Mouse (Mus musculus): ENCODE measurements around the gene Theg. TPM values are rescaled to one million over a fixed set of nuclear protein-coding genes. Genes with fewer than 3 reads are reported as not detected.

The Theg gene
- polyA plus RNA-seq, 1 experiment from 2014 or later: not detected

GRCm38 (mm10) chr10:79580356-79580755 lies 6.8 kb downstream of the Theg start:
- whole genome bisulfite sequencing: 67% methylated on average over 7 of the region's 7 CpGs
- H3K4me3 ChIP-seq (ENCODE audit: low read depth, low read length): no peak overlapping the region
- no peak overlapping the region for H3K4me2 ChIP-seq (ENCODE audit: low read depth, low read length)
- H3K36me3 ChIP-seq (replicated peaks; ENCODE audit: control insufficient read depth, insufficient read depth, low read depth, low read length): no peaks in the 10 kb centered on the region
- no peak for ATAC-seq (replicated peaks; ENCODE audit: insufficient number of reproducible peaks, low FRiP score, low TSS enrichment, low read depth)
- no peaks in the 10 kb centered on the region for H3K4me1 ChIP-seq (ENCODE audit: control insufficient read depth, insufficient read depth, low read length)
- no peaks in the 10 kb centered on the region for H3K9me3 ChIP-seq (replicated peaks; ENCODE audit: control insufficient read depth, low read length)
- no peaks in the 10 kb centered on the region for H3K27me3 ChIP-seq (ENCODE audit: control insufficient read depth, insufficient read depth, low read length)
- no peak overlapping the region for H3K27ac ChIP-seq (replicated peaks; ENCODE audit: low read depth, low read length)
- DNase-seq (ENCODE audit: low spot score): no peak
- H3K9ac ChIP-seq (replicated peaks; ENCODE audit: low read length): no peak overlapping the region

GRCm38 (mm10) chr10:79579781-79580180 lies 7.3 kb downstream of the Theg start:
- 79% methylated on average over 12 of the region's 12 CpGs for WGBS
- no peak overlapping the region for H3K9ac ChIP-seq (replicated peaks; ENCODE audit: low read length)
- no peaks in the 10 kb centered on the region for H3K4me1 ChIP-seq (ENCODE audit: control insufficient read depth, insufficient read depth, low read length)
- ATAC-seq (replicated peaks; ENCODE audit: insufficient number of reproducible peaks, low FRiP score, low TSS enrichment, low read depth) (no peak), DNase-seq (ENCODE audit: low spot score) (no peak)
- H3K9me3 ChIP-seq (replicated peaks; ENCODE audit: control insufficient read depth, low read length): no peaks in the 10 kb centered on the region
- H3K36me3 ChIP-seq (replicated peaks; ENCODE audit: control insufficient read depth, insufficient read depth, low read depth, low read length): no peaks in the 10 kb centered on the region
- no peak overlapping the region for H3K4me3 ChIP-seq (ENCODE audit: low read depth, low read length)
- no peak overlapping the region for H3K4me2 ChIP-seq (ENCODE audit: low read depth, low read length)
- no peaks in the 10 kb centered on the region for H3K27me3 ChIP-seq (ENCODE audit: control insufficient read depth, insufficient read depth, low read length)
- H3K27ac ChIP-seq (replicated peaks; ENCODE audit: low read depth, low read length): no peak overlapping the region

GRCm38 (mm10) chr10:79578891-79579290 lies 8.2 kb downstream of the Theg start:
- DNase-seq (ENCODE audit: low spot score) (no peak), ATAC-seq (replicated peaks; ENCODE audit: insufficient number of reproducible peaks, low FRiP score, low TSS enrichment, low read depth) (no peak)
- no peak overlapping the region for H3K9ac ChIP-seq (replicated peaks; ENCODE audit: low read length)
- H3K4me1 ChIP-seq (ENCODE audit: control insufficient read depth, insufficient read depth, low read length): no peaks in the 10 kb centered on the region
- H3K4me3 ChIP-seq (ENCODE audit: low read depth, low read length): no peak overlapping the region
- no peak overlapping the region for H3K4me2 ChIP-seq (ENCODE audit: low read depth, low read length)
- H3K9me3 ChIP-seq (replicated peaks; ENCODE audit: control insufficient read depth, low read length): no peaks in the 10 kb centered on the region
- H3K27ac ChIP-seq (replicated peaks; ENCODE audit: low read depth, low read length): no peak overlapping the region
- H3K36me3 ChIP-seq (replicated peaks; ENCODE audit: control insufficient read depth, insufficient read depth, low read depth, low read length): no peaks in the 10 kb centered on the region
- no peaks in the 10 kb centered on the region for H3K27me3 ChIP-seq (ENCODE audit: control insufficient read depth, insufficient read depth, low read length)
- 76% methylated on average over 7 of the region's 7 CpGs for WGBS

GRCm38 (mm10) chr10:79578276-79578675 lies 8.9 kb downstream of the Theg start:
- ATAC-seq (replicated peaks; ENCODE audit: insufficient number of reproducible peaks, low FRiP score, low TSS enrichment, low read depth) (no peak), DNase-seq (ENCODE audit: low spot score) (no peak)
- no peak overlapping the region for H3K27ac ChIP-seq (replicated peaks; ENCODE audit: low read depth, low read length)
- H3K27me3 ChIP-seq (ENCODE audit: control insufficient read depth, insufficient read depth, low read length): no peaks in the 10 kb centered on the region
- H3K4me3 ChIP-seq (ENCODE audit: low read depth, low read length): no peak overlapping the region
- no peaks in the 10 kb centered on the region for H3K9me3 ChIP-seq (replicated peaks; ENCODE audit: control insufficient read depth, low read length)
- no peak overlapping the region for H3K9ac ChIP-seq (replicated peaks; ENCODE audit: low read length)
- H3K4me1 ChIP-seq (ENCODE audit: control insufficient read depth, insufficient read depth, low read length): no peaks in the 10 kb centered on the region
- 56% methylated on average over 9 of the region's 9 CpGs for WGBS
- H3K4me2 ChIP-seq (ENCODE audit: low read depth, low read length): no peak overlapping the region
- H3K36me3 ChIP-seq (replicated peaks; ENCODE audit: control insufficient read depth, insufficient read depth, low read depth, low read length): no peaks in the 10 kb centered on the region

GRCm38 (mm10) chr10:79577376-79577775 lies 9.8 kb downstream of the Theg start:
- DNase-seq (ENCODE audit: low spot score) (no peak), ATAC-seq (replicated peaks; ENCODE audit: insufficient number of reproducible peaks, low FRiP score, low TSS enrichment, low read depth) (no peak)
- Histone ChIP-seq H3K27ac (replicated peaks; ENCODE audit: low read depth, low read length) (no peak overlapping the region), H3K27me3 (ENCODE audit: control insufficient read depth, insufficient read depth, low read length) (no peaks in the 10 kb centered on the region), H3K36me3 (replicated peaks; ENCODE audit: control insufficient read depth, insufficient read depth, low read depth, low read length) (no peaks in the 10 kb centered on the region), H3K4me3 (ENCODE audit: low read depth, low read length) (no peak overlapping the region), H3K9me3 (replicated peaks; ENCODE audit: control insufficient read depth, low read length) (no peaks in the 10 kb centered on the region), H3K4me2 (ENCODE audit: low read depth, low read length) (no peak overlapping the region), H3K9ac (replicated peaks; ENCODE audit: low read length) (no peak overlapping the region), H3K4me1 (ENCODE audit: control insufficient read depth, insufficient read depth, low read length) (no peaks in the 10 kb centered on the region)
- WGBS: 70% methylated on average over 4 of the region's 4 CpGs

- Histone ChIP-seq H3K4me2 (ENCODE audit: low read depth, low read length) (no peak overlapping the region), H3K9me3 (replicated peaks; ENCODE audit: control insufficient read depth, low read length) (no peaks in the 10 kb centered on the region), H3K36me3 (replicated peaks; ENCODE audit: control insufficient read depth, insufficient read depth, low read depth, low read length) (no peaks in the 10 kb centered on the region), H3K4me1 (ENCODE audit: control insufficient read depth, insufficient read depth, low read length) (no peaks in the 10 kb centered on the region), H3K27me3 (ENCODE audit: control insufficient read depth, insufficient read depth, low read length) (no peaks in the 10 kb centered on the region), H3K9ac (replicated peaks; ENCODE audit: low read length) (no peak overlapping the region), H3K4me3 (ENCODE audit: low read depth, low read length) (no peak overlapping the region), H3K27ac (replicated peaks; ENCODE audit: low read depth, low read length) (no peak overlapping the region)
- ATAC-seq (replicated peaks; ENCODE audit: insufficient number of reproducible peaks, low FRiP score, low TSS enrichment, low read depth): no peak
- no peak for DNase-seq (ENCODE audit: low spot score)
- 80% methylated on average over 6 of the region's 6 CpGs for WGBS
Measured at GRCm38 (mm10) chr10:79575754-79576153, 11.4 kb downstream of the Theg start.

GRCm38 (mm10) chr10:79574796-79575195 lies 12.3 kb downstream of the Theg start:
- H3K27ac ChIP-seq (replicated peaks; ENCODE audit: low read depth, low read length): no peak overlapping the region
- H3K27me3 ChIP-seq (ENCODE audit: control insufficient read depth, insufficient read depth, low read length): no peaks in the 10 kb centered on the region
- no peak overlapping the region for H3K9ac ChIP-seq (replicated peaks; ENCODE audit: low read length)
- no peaks in the 10 kb centered on the region for H3K4me1 ChIP-seq (ENCODE audit: control insufficient read depth, insufficient read depth, low read length)
- H3K4me3 ChIP-seq (ENCODE audit: low read depth, low read length): no peak overlapping the region
- no peaks in the 10 kb centered on the region for H3K9me3 ChIP-seq (replicated peaks; ENCODE audit: control insufficient read depth, low read length)
- DNase-seq (ENCODE audit: low spot score): no peak
- WGBS: 85% methylated on average over 6 of the region's 6 CpGs
- H3K36me3 ChIP-seq (replicated peaks; ENCODE audit: control insufficient read depth, insufficient read depth, low read depth, low read length): no peaks in the 10 kb centered on the region
- no peak overlapping the region for H3K4me2 ChIP-seq (ENCODE audit: low read depth, low read length)
- no peak for ATAC-seq (replicated peaks; ENCODE audit: insufficient number of reproducible peaks, low FRiP score, low TSS enrichment, low read depth)

- no peak for ATAC-seq (replicated peaks; ENCODE audit: insufficient number of reproducible peaks, low FRiP score, low TSS enrichment, low read depth)
- no peak overlapping the region for H3K4me2 ChIP-seq (ENCODE audit: low read depth, low read length)
- H3K36me3 ChIP-seq (replicated peaks; ENCODE audit: control insufficient read depth, insufficient read depth, low read depth, low read length): no peaks in the 10 kb centered on the region
Measured at GRCm38 (mm10) chr10:79574350-79574749, 12.8 kb downstream of the Theg start.

More at GRCm38 (mm10) chr10:79574350-79574749, 12.8 kb downstream of the Theg start:
- DNase-seq (ENCODE audit: low spot score): no peak
- no peak overlapping the region for H3K4me3 ChIP-seq (ENCODE audit: low read depth, low read length)
- H3K27me3 ChIP-seq (ENCODE audit: control insufficient read depth, insufficient read depth, low read length): no peaks in the 10 kb centered on the region
- H3K9ac ChIP-seq (replicated peaks; ENCODE audit: low read length): no peak overlapping the region
- H3K27ac ChIP-seq (replicated peaks; ENCODE audit: low read depth, low read length): no peak overlapping the region
- WGBS: 81% methylated on average over 8 of the region's 8 CpGs
- no peaks in the 10 kb centered on the region for H3K4me1 ChIP-seq (ENCODE audit: control insufficient read depth, insufficient read depth, low read length)
- H3K9me3 ChIP-seq (replicated peaks; ENCODE audit: control insufficient read depth, low read length): no peaks in the 10 kb centered on the region

Data from embryonic facial prominence, embryonic 11.5 days (tissue).